Mouse (Mus musculus) C2C12 (cell line): ENCODE measurements around the gene Cdc42bpa.

ENCODE experiments used
- CTCF ChIP-seq: IDR thresholded peaks from one replicate; pipeline ENCODE4 v1.5.1; 2011; ENCODE audit not compliant: control insufficient read depth, insufficient read depth, insufficient read length
- MYOD1 ChIP-seq: IDR thresholded peaks from one replicate; pipeline ENCODE4 v1.6.1; 2011; ENCODE audit warnings: low read depth; ENCODE audit not compliant: control insufficient read depth, insufficient read length

DNA sequence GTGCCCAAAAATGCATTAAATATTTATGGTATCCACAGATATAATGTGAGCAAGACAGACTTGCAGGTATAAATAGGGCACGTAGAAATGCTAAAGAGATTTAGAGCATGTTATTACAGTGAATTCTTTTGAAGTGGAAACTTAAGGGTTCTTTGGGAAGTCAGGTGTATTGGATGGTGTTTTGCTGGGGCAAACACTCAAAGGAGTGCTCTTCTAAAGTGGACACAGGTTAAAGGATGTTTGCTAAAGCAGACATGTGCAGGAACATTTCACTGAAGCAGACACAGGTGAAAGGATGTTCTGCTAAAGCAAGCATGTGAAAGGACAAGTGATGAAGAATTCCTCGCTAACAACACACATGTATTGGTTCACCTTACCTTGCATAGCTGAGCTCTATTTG is 83.9 kb downstream of the Cdc42bpa start:
- no peak for TF ChIP-seq CTCF
- TF ChIP-seq MYOD1, result no peak
